Mouse (Mus musculus) MEL (cell line): ENCODE data around the gene Hist1h3c. TPM values are rescaled to one million over a fixed set of nuclear protein-coding genes. Genes with fewer than 3 reads are reported as not detected.

Experiments
- DNase-seq: peaks from one replicate; pipeline ENCODE4 v3.0.0; 2011; ENCODE audit warnings: low read depth, low spot score
- H3K27ac ChIP-seq: 2 replicates; pipeline ENCODE4 v1.5.1; 2012; ENCODE audit warnings: low read depth, mild to moderate bottlenecking, control low read depth, low read length, moderate library complexity; ENCODE audit not compliant: control insufficient read depth
- H3K27me3 ChIP-seq, 2 experiments: fragments of 150-350 bp in 1 of 2; sonication (generic) in 1 of 2; 2 replicates each; pipeline ENCODE4 v1.6.1; 2012; ENCODE audit warnings: low read length in 2 of 2, mild to moderate bottlenecking in 2 of 2, improper control_type of control experiment in 1 of 2, moderate library complexity in 1 of 2; ENCODE audit not compliant: insufficient read depth in 2 of 2, control insufficient read depth in 1 of 2
- H3K36me3 ChIP-seq, 2 experiments: 2 replicates each; pipeline ENCODE4 v1.6.1; 2012 to 2014; ENCODE audit warnings: low read length in 2 of 2, improper control_type of control experiment in 1 of 2, inconsistent platforms in 1 of 2, mild to moderate bottlenecking in 1 of 2; ENCODE audit not compliant: insufficient read depth in 2 of 2, control insufficient read depth in 1 of 2
- H3K4me1 ChIP-seq, 2 experiments: fragments of 150-350 bp in 1 of 2; sonication (generic) in 1 of 2; 2 replicates each; pipeline ENCODE4 v1.6.1; 2012; ENCODE audit warnings: low read length in 2 of 2, improper control_type of control experiment in 1 of 2, mild to moderate bottlenecking in 1 of 2; ENCODE audit not compliant: insufficient read depth in 2 of 2, control insufficient read depth in 1 of 2
- H3K4me3 ChIP-seq, 2 experiments: fragments of 150-350 bp in 1 of 2; sonication (generic) in 1 of 2; 2 replicates each; pipeline ENCODE4 v1.5.1; 2012; ENCODE audit warnings: low read depth in 2 of 2, low read length in 2 of 2, mild to moderate bottlenecking in 2 of 2, moderate library complexity in 2 of 2, control low read depth in 1 of 2, improper control_type of control experiment in 1 of 2; ENCODE audit not compliant: control insufficient read depth in 1 of 2, insufficient read depth in 1 of 2
- H3K79me2 ChIP-seq: 2 replicates; pipeline ENCODE4 v1.6.1; 2012; ENCODE audit warnings: mild to moderate bottlenecking, low read length, moderate library complexity; ENCODE audit not compliant: control insufficient read depth, poor library complexity, insufficient read depth
- H3K9ac ChIP-seq: 2 replicates; pipeline ENCODE4 v1.6.1; 2012; ENCODE audit warnings: low read depth, mild to moderate bottlenecking, control low read depth, low read length, moderate library complexity; ENCODE audit not compliant: control insufficient read depth, poor library complexity, severe bottlenecking
- H3K9me3 ChIP-seq: fragments of 150-350 bp; sonication (generic); replicated peaks from 2 replicates; pipeline ENCODE4 v1.6.1; 2012; ENCODE audit warnings: mild to moderate bottlenecking, low read length, improper control_type of control experiment, moderate library complexity; ENCODE audit not compliant: insufficient read depth
- BHLHE40 ChIP-seq: IDR thresholded peaks from 2 replicates; pipeline ENCODE4 v1.6.1; 2012; ENCODE audit warnings: low read depth, mild to moderate bottlenecking, inconsistent platforms, low read length, improper control_type of control experiment, borderline replicate concordance
- CTCF ChIP-seq, 3 experiments: IDR thresholded peaks in 2 of 3; conservative IDR thresholded peaks in 1 of 3; 2 replicates each; pipeline ENCODE4 v1.5.1; 2011 to 2012; ENCODE audit warnings: low read length in 3 of 3, low read depth in 2 of 3, mild to moderate bottlenecking in 2 of 3, improper control_type of control experiment in 1 of 3, inconsistent platforms in 1 of 3, mixed read lengths in 1 of 3, moderate library complexity in 1 of 3; ENCODE audit not compliant: control insufficient read depth in 1 of 3, insufficient read depth in 1 of 3, poor library complexity in 1 of 3, severe bottlenecking in 1 of 3
- E2F4 ChIP-seq: IDR thresholded peaks from 2 replicates; pipeline ENCODE4 v1.6.1; 2011; ENCODE audit warnings: low read depth, low read length, improper control_type of control experiment, borderline replicate concordance
- EP300 ChIP-seq, 2 experiments: IDR thresholded peaks; 2 replicates each; pipeline ENCODE4 v1.6.1; 2011; ENCODE audit warnings: improper control_type of control experiment in 2 of 2, low read length in 2 of 2, low read depth in 1 of 2, mild to moderate bottlenecking in 1 of 2
- HCFC1 ChIP-seq: IDR thresholded peaks from 2 replicates; pipeline ENCODE4 v1.6.1; 2012; ENCODE audit warnings: low read depth, mild to moderate bottlenecking, inconsistent platforms, low read length, improper control_type of control experiment, moderate library complexity
- JUND ChIP-seq: IDR thresholded peaks from 2 replicates; pipeline ENCODE4 v1.6.1; 2011; ENCODE audit warnings: low read depth, mild to moderate bottlenecking, improper control_type of control experiment, low read length
- MAX ChIP-seq: IDR thresholded peaks from 2 replicates; pipeline ENCODE4 v1.6.1; 2011; ENCODE audit warnings: low read length, improper control_type of control experiment
- MAZ ChIP-seq: IDR thresholded peaks from 2 replicates; pipeline ENCODE4 v1.6.1; 2012; ENCODE audit warnings: low read depth, mild to moderate bottlenecking, inconsistent platforms, low read length, improper control_type of control experiment
- MEF2A ChIP-seq: IDR thresholded peaks from 2 replicates; pipeline ENCODE4 v1.6.1; 2014; ENCODE audit warnings: low read depth, mild to moderate bottlenecking, inconsistent platforms, low read length, improper control_type of control experiment; ENCODE audit not compliant: poor library complexity, insufficient replicate concordance, severe bottlenecking; ENCODE audit errors: extremely low read depth
- MXI1 ChIP-seq: IDR thresholded peaks from 2 replicates; pipeline ENCODE4 v1.6.1; 2011; ENCODE audit warnings: mild to moderate bottlenecking, low read depth, low read length, improper control_type of control experiment
- MYB ChIP-seq: IDR thresholded peaks from 2 replicates; pipeline ENCODE4 v1.6.1; 2011; ENCODE audit warnings: mild to moderate bottlenecking, low read depth, low read length, improper control_type of control experiment
- MYC ChIP-seq: IDR thresholded peaks from 2 replicates; pipeline ENCODE4 v1.6.1; 2011; ENCODE audit warnings: low read depth, mild to moderate bottlenecking, low read length, improper control_type of control experiment, moderate library complexity
- NRF1 ChIP-seq: IDR thresholded peaks from 2 replicates; pipeline ENCODE4 v1.6.1; 2014; ENCODE audit warnings: low read depth, mild to moderate bottlenecking, inconsistent platforms, low read length, improper control_type of control experiment, moderate library complexity; ENCODE audit not compliant: poor library complexity, insufficient read depth, severe bottlenecking
- POLR2A ChIP-seq, 2 experiments: IDR thresholded peaks; 2 replicates each; pipeline ENCODE4 v1.6.1; 2011 to 2012; ENCODE audit warnings: low read length in 2 of 2, mild to moderate bottlenecking in 2 of 2, control low read depth in 1 of 2, improper control_type of control experiment in 1 of 2, low read depth in 1 of 2, moderate library complexity in 1 of 2; ENCODE audit not compliant: control insufficient read depth in 1 of 2, insufficient read depth in 1 of 2, poor library complexity in 1 of 2
- POLR2AphosphoS5 ChIP-seq: IDR thresholded peaks from 2 replicates; pipeline ENCODE4 v1.6.1; 2012; ENCODE audit warnings: low read depth, borderline replicate concordance, mild to moderate bottlenecking, inconsistent platforms, low read length, moderate library complexity, mixed read lengths
- SIN3A ChIP-seq: IDR thresholded peaks from 2 replicates; pipeline ENCODE4 v1.6.1; 2012; ENCODE audit warnings: low read length, improper control_type of control experiment, inconsistent platforms
- SMC3 ChIP-seq: IDR thresholded peaks from 2 replicates; pipeline ENCODE4 v1.6.1; 2011; ENCODE audit warnings: low read depth, low read length, improper control_type of control experiment
- TBP ChIP-seq: IDR thresholded peaks from 2 replicates; pipeline ENCODE4 v1.8.0; 2011; ENCODE audit warnings: low read depth, low read length, improper control_type of control experiment
- UBTF ChIP-seq: IDR thresholded peaks from 2 replicates; pipeline ENCODE4 v1.6.1; 2012; ENCODE audit warnings: low read depth, mild to moderate bottlenecking, inconsistent platforms, low read length, improper control_type of control experiment, moderate library complexity, borderline replicate concordance; ENCODE audit not compliant: insufficient read depth
- USF2 ChIP-seq, 2 experiments: IDR thresholded peaks; 2 replicates each; pipeline ENCODE4 v1.6.1; 2011 to 2012; ENCODE audit warnings: improper control_type of control experiment in 2 of 2, low read length in 2 of 2, borderline replicate concordance in 1 of 2, inconsistent platforms in 1 of 2, low read depth in 1 of 2, mild to moderate bottlenecking in 1 of 2; ENCODE audit not compliant: insufficient read depth in 1 of 2
- ZKSCAN1 ChIP-seq: IDR thresholded peaks from 2 replicates; pipeline ENCODE4 v1.6.1; 2012; ENCODE audit warnings: low read depth, mild to moderate bottlenecking, inconsistent platforms, low read length, improper control_type of control experiment, moderate library complexity
- ZMIZ1 ChIP-seq: IDR thresholded peaks from 2 replicates; pipeline ENCODE4 v1.6.1; 2012; ENCODE audit warnings: low read depth, mild to moderate bottlenecking, inconsistent platforms, low read length, improper control_type of control experiment, moderate library complexity
- polyA plus RNA-seq, 2 experiments: library from polyadenylated mRNA; stranded (reverse) in 1 of 2; unstranded in 1 of 2; fragments of >175 nt in 1 of 2; fragments of >200 nt in 1 of 2; gene quantifications; 2 replicates each; pipeline versions ENCODE4 v1.2.1 to v1.2.4; 2012; ENCODE audit warnings: low replicate concordance in 2 of 2, low read depth in 1 of 2; ENCODE audit not compliant: insufficient read length in 2 of 2, insufficient read depth in 1 of 2, missing spikeins in 1 of 2
- total RNA-seq: library from RNA; depleted of rRNA; stranded (reverse); fragments of 300-350 nt; gene quantifications from 2 replicates; pipeline ENCODE4 v1.2.3, GENCODE M21; 2012

Gene Hist1h3c
- total and polyA plus RNA-seq, 3 experiments = 1.7 to 1,651 TPM; not detected in 1

GRCm38 (mm10) chr13:23760972-23761864 is 15.8 kb upstream of the Hist1h3c start, which contains the start of gene Hist1h4a:
Gene Hist1h4a (minus strand): TSS chr13:23761230.
- DNase-seq = peak; percentile 98
- no peaks in the 10 kb centered on the region for H3K27me3 ChIP-seq
- H3K79me2 ChIP-seq = no peaks in the 10 kb centered on the region; the same call in 1 of the 2 replicates
- no peaks in the 10 kb centered on the region for H3K9me3 ChIP-seq
- H3K9ac ChIP-seq = peak within 1 kb of the TSS; percentile 81
- no peak for TF ChIP-seq ZMIZ1
- no peak for TF ChIP-seq BHLHE40
- no peak for TF ChIP-seq MYB
- TF ChIP-seq HCFC1 = no peak
- TF ChIP-seq EP300 (IDR thresholded peaks at IDR 0.05; ENCODE audit: low read depth in 1 of 2, low read length in 2 of 2) = no peak
- no peak for TF ChIP-seq JUND
- TF ChIP-seq CTCF (IDR thresholded peaks at IDR 0.05 in 2 of 3, conservative IDR thresholded peaks at IDR 0.05 in 1 of 3; ENCODE audit: control insufficient read depth in 1 of 3, insufficient read depth in 1 of 3, low read depth in 2 of 3, low read length in 3 of 3, poor library complexity in 1 of 3, severe bottlenecking in 1 of 3) = no peak
- TF ChIP-seq E2F4 = no peak
- TF ChIP-seq MEF2A = no peak
- no peak for TF ChIP-seq SMC3
- no peak for TF ChIP-seq MAZ
- TF ChIP-seq SIN3A = no peak
- no peak for TF ChIP-seq USF2 (IDR thresholded peaks at IDR 0.05; ENCODE audit: borderline replicate concordance in 1 of 2, insufficient read depth in 1 of 2, low read depth in 1 of 2, low read length in 2 of 2)
- TF ChIP-seq MYC = no peak
- TF ChIP-seq MXI1 = no peak
- TF ChIP-seq MAX = no peak
- TF ChIP-seq TBP = peak; percentile 99
- TF ChIP-seq NRF1 = no peak
- peak; percentile 71 to 97; a peak in 3 of 4 replicates for TF ChIP-seq POLR2A (IDR thresholded peaks at IDR 0.05; ENCODE audit: control insufficient read depth in 1 of 2, insufficient read depth in 1 of 2, low read depth in 1 of 2, low read length in 2 of 2, poor library complexity in 1 of 2)
- peak; percentile 92; the same call in 1 of the 2 replicates for TF ChIP-seq UBTF
- peak; percentile 98; the same call in 1 of the 2 replicates for TF ChIP-seq POLR2AphosphoS5
- TF ChIP-seq ZKSCAN1 = no peak
- peak within 1 kb of the TSS; percentile 97 for H3K27ac ChIP-seq
- H3K36me3 ChIP-seq = peaks cover 0 to 37% of the 10 kb centered on the region in 2 experiments; a peak in 2 of 4 replicates
- peak within 1 kb of the TSS; percentile 1 to 27; a peak in 3 of 4 replicates for H3K4me3 ChIP-seq
- H3K4me1 ChIP-seq = peaks cover 0 to 13% of the 10 kb centered on the region in 2 experiments; a peak in 1 of 4 replicates
